ENCODE assay signal across 23 mouse cellular contexts in genomic region chr17:16216796-16217195, GRCm38 (mm10).
DNase-seq lines count a peak whose midpoint lies in the region; ATAC-seq lines count a peak whose summit lies in the region.
"Had no signal": no experiment of that assay in that cellular context is flagged by ENCODE, and none has a peak within 500 bp of the region (broad histone marks: within the 10 kb centered on the region; RNA-seq: fewer than 3 reads in every experiment).

No protein-coding gene starts in this region.

- H3K4me1 ChIP-seq in heart, embryonic 11.5 days (ENCODE audit: control insufficient read depth, insufficient read depth, low read length) = no peaks in the 10 kb centered on the region
- H3K4me1 ChIP-seq in embryonic facial prominence, embryonic 10.5 days = peaks cover 7% of the 10 kb centered on the region
- no peaks in the 10 kb centered on the region for H3K4me1 ChIP-seq in forebrain, embryonic 12.5 days
- H3K4me1 ChIP-seq: embryonic facial prominence, embryonic 12.5 days; heart, embryonic 15.5 days; hindbrain, embryonic 12.5 days; kidney, embryonic 15.5 days; liver, embryonic 13.5 days had no signal

- WGBS in heart, embryonic 11.5 days (ENCODE audit: insufficient replicate concordance) = 61% methylated on average over 2 of the region's 2 CpGs
- 63% methylated on average over 2 of the region's 2 CpGs for WGBS in embryonic facial prominence, embryonic 10.5 days
- WGBS in forebrain, embryonic 12.5 days = 86% methylated on average over 2 of the region's 2 CpGs

- no peak overlapping the region for H3K9ac ChIP-seq in heart, embryonic 11.5 days (ENCODE audit: low read depth, low read length)
- H3K9ac ChIP-seq in forebrain, embryonic 12.5 days = no peak overlapping the region
- H3K9ac ChIP-seq: embryonic facial prominence, embryonic 12.5 days; heart, embryonic 15.5 days; hindbrain, embryonic 12.5 days; kidney, embryonic 15.5 days; liver, embryonic 13.5 days had no signal

- no peak for ATAC-seq in heart, embryonic 11.5 days (replicated peaks; ENCODE audit: insufficient number of reproducible peaks, low FRiP score, low TSS enrichment)
- no peak for ATAC-seq in forebrain, embryonic 12.5 days (ENCODE audit: low FRiP score)

- no peak overlapping the region for H3K27ac ChIP-seq in heart, embryonic 11.5 days (ENCODE audit: low read depth, low read length)
- H3K27ac ChIP-seq in embryonic facial prominence, embryonic 10.5 days (replicated peaks) = no peak overlapping the region
- no peak overlapping the region for H3K27ac ChIP-seq in forebrain, embryonic 12.5 days
- H3K27ac ChIP-seq: embryonic facial prominence, embryonic 12.5 days; heart, embryonic 15.5 days; hindbrain, embryonic 12.5 days; kidney, embryonic 15.5 days; left cerebral cortex, adult 2 months; liver, embryonic 13.5 days had no signal

- peak; percentile 14 to 49 for DNase-seq in heart, adult 18-20 months
- peak; percentile 48 for DNase-seq in NIH3T3 (ENCODE audit: low read depth)
- DNase-seq in embryonic facial prominence, embryonic 10.5 days (ENCODE audit: low spot score) = peak; percentile 12
- peak; percentile 5 for DNase-seq in heart, postnatal 25 days (ENCODE audit: low spot score)
- no peak for DNase-seq in right cerebral cortex, postnatal 14 days
- DNase-seq: adrenal gland, postnatal 14 days; cerebellum, adult 2 months; cerebellum, postnatal 25 days; kidney, adult 11 months; liver, embryonic 13.5 days; lung, adult 2 months; lung, postnatal 14 days; midbrain, embryonic 14.5 days; right cerebral cortex, adult 18-20 months; thymus, adult 2 months; thymus, postnatal 4 days had no signal

- intact Hi-C loops in heart, postnatal 25 days (cut with DNase I) = no loop called here

- H3K4me3 ChIP-seq in heart, embryonic 11.5 days (ENCODE audit: low read depth, low read length) = no peak overlapping the region
- no peak overlapping the region for H3K4me3 ChIP-seq in embryonic facial prominence, embryonic 10.5 days
- H3K4me3 ChIP-seq in forebrain, embryonic 12.5 days (replicated peaks) = no peak overlapping the region
- H3K4me3 ChIP-seq: embryonic facial prominence, embryonic 12.5 days; heart, embryonic 15.5 days; hindbrain, embryonic 12.5 days; kidney, embryonic 15.5 days; left cerebral cortex, adult 2 months; liver, embryonic 13.5 days had no signal

- no peak overlapping the region for H3K4me2 ChIP-seq in heart, embryonic 11.5 days
- H3K4me2 ChIP-seq in forebrain, embryonic 12.5 days = no peak overlapping the region
- H3K4me2 ChIP-seq: embryonic facial prominence, embryonic 12.5 days; heart, embryonic 15.5 days; hindbrain, embryonic 12.5 days; kidney, embryonic 15.5 days; liver, embryonic 13.5 days had no signal

- no peaks in the 10 kb centered on the region for H3K36me3 ChIP-seq in heart, embryonic 11.5 days (ENCODE audit: control insufficient read depth, insufficient read depth, low read length)
- no peaks in the 10 kb centered on the region for H3K36me3 ChIP-seq in embryonic facial prominence, embryonic 10.5 days (replicated peaks)
- H3K36me3 ChIP-seq in forebrain, embryonic 12.5 days (replicated peaks) = no peaks in the 10 kb centered on the region
- H3K36me3 ChIP-seq: embryonic facial prominence, embryonic 12.5 days; heart, embryonic 15.5 days; hindbrain, embryonic 12.5 days; kidney, embryonic 15.5 days; liver, embryonic 13.5 days had no signal

- no peaks in the 10 kb centered on the region for H3K27me3 ChIP-seq in heart, embryonic 11.5 days (ENCODE audit: control insufficient read depth, insufficient read depth, low read length)
- no peaks in the 10 kb centered on the region for H3K27me3 ChIP-seq in embryonic facial prominence, embryonic 10.5 days (replicated peaks; ENCODE audit: low read depth, poor library complexity, severe bottlenecking)
- no peaks in the 10 kb centered on the region for H3K27me3 ChIP-seq in forebrain, embryonic 12.5 days
- H3K27me3 ChIP-seq: embryonic facial prominence, embryonic 12.5 days; heart, embryonic 15.5 days; hindbrain, embryonic 12.5 days; kidney, embryonic 15.5 days; liver, embryonic 13.5 days had no signal

- no peaks in the 10 kb centered on the region for H3K9me3 ChIP-seq in heart, embryonic 11.5 days (replicated peaks; ENCODE audit: control insufficient read depth, low read length)
- no peaks in the 10 kb centered on the region for H3K9me3 ChIP-seq in embryonic facial prominence, embryonic 10.5 days
- H3K9me3 ChIP-seq in forebrain, embryonic 12.5 days = no peaks in the 10 kb centered on the region
- H3K9me3 ChIP-seq: embryonic facial prominence, embryonic 12.5 days; heart, embryonic 15.5 days; hindbrain, embryonic 12.5 days; kidney, embryonic 15.5 days; liver, embryonic 13.5 days had no signal
